Mouse (Mus musculus) NIH3T3 (cell line): ENCODE measurements at regions not wholly inside any gene's neighbourhood (a gene's known extent, or its start where the extent isn't known, plus 50 kb on each side); places are given as distances from the start of the nearest gene placed in this dataset.
A peak's percentile ranks its signal among the peaks of the same experiment; 100 is the strongest.

Experiments
- DNase-seq: peaks from one replicate; pipeline ENCODE4 v3.0.0-alpha.2; 2012; ENCODE audit warnings: low read depth

GRCm38 (mm10) chr13:71874986-71875385, 88.5 kb downstream of the Irx1 start:
- DNase-seq, result peak; percentile 6

GRCm38 (mm10) chr13:71868763-71869162, 94.8 kb downstream of the Irx1 start:
- DNase-seq, result no peak

- DNase-seq, result no peak
Measured at GRCm38 (mm10) chr13:71853426-71854025, 110.0 kb downstream of the Irx1 start.

- no peak for DNase-seq
Measured at GRCm38 (mm10) chr13:71804032-71804958, 159.2 kb downstream of the Irx1 start.

- no peak for DNase-seq
Measured at GRCm38 (mm10) chr13:71798288-71798687, 165.2 kb downstream of the Irx1 start.

GRCm38 (mm10) chr13:71784740-71785139, 178.8 kb downstream of the Irx1 start:
- DNase-seq, result no peak

GRCm38 (mm10) chr13:71747003-71747965, 216.2 kb downstream of the Irx1 start:
- DNase-seq, result no peak

GRCm38 (mm10) chr13:71746534-71746933, 217.0 kb downstream of the Irx1 start:
- no peak for DNase-seq

- DNase-seq, result no peak
Measured at GRCm38 (mm10) chr13:71736821-71737345, 226.6 kb downstream of the Irx1 start.

GRCm38 (mm10) chr13:71734261-71734660, 229.3 kb downstream of the Irx1 start:
- DNase-seq, result no peak

- DNase-seq, result no peak
Measured at GRCm38 (mm10) chr13:71733360-71733759, 230.2 kb downstream of the Irx1 start.

GRCm38 (mm10) chr13:71732903-71733302, 230.6 kb downstream of the Irx1 start:
- DNase-seq, result no peak

- no peak for DNase-seq
Measured at GRCm38 (mm10) chr13:71690069-71690817, 273.3 kb downstream of the Irx1 start.

- DNase-seq, result no peak
Measured at GRCm38 (mm10) chr13:71689187-71689586, 274.3 kb downstream of the Irx1 start.

- no peak for DNase-seq
Measured at GRCm38 (mm10) chr13:71676081-71676624, 287.4 kb downstream of the Irx1 start.

GRCm38 (mm10) chr13:71669956-71670739, 293.4 kb downstream of the Irx1 start:
- DNase-seq, result peak; percentile 68

GRCm38 (mm10) chr13:71668256-71668655, 295.3 kb downstream of the Irx1 start:
- peak; percentile 24 for DNase-seq

GRCm38 (mm10) chr13:71665221-71665916, 298.2 kb downstream of the Irx1 start:
- peak; percentile 35 for DNase-seq

- no peak for DNase-seq
Measured at GRCm38 (mm10) chr13:71657898-71658297, 305.6 kb downstream of the Irx1 start.
